Mouse (Mus musculus): ENCODE data around the gene E030030I06Rik. TPM values are rescaled to one million over a fixed set of nuclear protein-coding genes. Genes with fewer than 3 reads are reported as not detected.
A peak's percentile ranks its signal among the peaks of the same experiment; 100 is the strongest.
"Not testable (repeated sequence)": the region's sequence is repeated elsewhere in the genome, so short reads cannot be mapped to it uniquely, and the experiment has no call there.

E030030I06Rik gene
- polyA plus RNA-seq, 1 experiment from 2014 or later, result 9.0 TPM

- peaks cover 15% of the 10 kb centered on the region for H3K4me1 ChIP-seq (ENCODE audit: control insufficient read depth, insufficient read depth, low read length)
- H3K9ac ChIP-seq (ENCODE audit: low read length); ATAC-seq (replicated peaks; ENCODE audit: extremely low read depth, insufficient read depth, low FRiP score); H3K36me3 ChIP-seq (ENCODE audit: control insufficient read depth, insufficient read depth); H3K9me3 ChIP-seq (replicated peaks; ENCODE audit: control insufficient read depth, low read length); H3K27ac ChIP-seq (ENCODE audit: low read length): not testable (repeated sequence)
- peak overlapping the region; percentile 62 for H3K4me2 ChIP-seq (ENCODE audit: low read depth, low read length)
- under 1% methylated on average over 38 of the region's 38 CpGs for WGBS
- H3K4me3 ChIP-seq (ENCODE audit: low read length), result peak overlapping the region; percentile 40
- peaks cover 43% of the 10 kb centered on the region for H3K27me3 ChIP-seq (ENCODE audit: control insufficient read depth, insufficient read depth, low read length)
These were observed 5.1 kb upstream of the E030030I06Rik start for GRCm38 (mm10) chr10:22154127-22154526.

GRCm38 (mm10) chr10:22153147-22153690 lies 4.1 kb upstream of the E030030I06Rik start:
- Histone ChIP-seq H3K27me3 (ENCODE audit: control insufficient read depth, insufficient read depth, low read length) (peaks cover 40% of the 10 kb centered on the region), H3K4me1 (ENCODE audit: control insufficient read depth, insufficient read depth, low read length) (peaks cover 13% of the 10 kb centered on the region)
- H3K9ac ChIP-seq (ENCODE audit: low read length); H3K4me2 ChIP-seq (ENCODE audit: low read depth, low read length); H3K27ac ChIP-seq (ENCODE audit: low read length); H3K9me3 ChIP-seq (replicated peaks; ENCODE audit: control insufficient read depth, low read length); ATAC-seq (replicated peaks; ENCODE audit: extremely low read depth, insufficient read depth, low FRiP score); H3K36me3 ChIP-seq (ENCODE audit: control insufficient read depth, insufficient read depth); H3K4me3 ChIP-seq (ENCODE audit: low read length): not testable (repeated sequence)
- 8% methylated on average over 6 of the region's 7 CpGs for WGBS

- H3K9me3 ChIP-seq (replicated peaks; ENCODE audit: control insufficient read depth, low read length); H3K4me3 ChIP-seq (ENCODE audit: low read length); H3K27ac ChIP-seq (ENCODE audit: low read length); ATAC-seq (replicated peaks; ENCODE audit: extremely low read depth, insufficient read depth, low FRiP score); H3K4me2 ChIP-seq (ENCODE audit: low read depth, low read length); H3K36me3 ChIP-seq (ENCODE audit: control insufficient read depth, insufficient read depth); H3K9ac ChIP-seq (ENCODE audit: low read length): not testable (repeated sequence)
- 8% methylated on average over 11 of the region's 11 CpGs for WGBS
- H3K27me3 ChIP-seq (ENCODE audit: control insufficient read depth, insufficient read depth, low read length), result peaks cover 38% of the 10 kb centered on the region
- peaks cover 13% of the 10 kb centered on the region for H3K4me1 ChIP-seq (ENCODE audit: control insufficient read depth, insufficient read depth, low read length)
These were observed 3.0 kb upstream of the E030030I06Rik start for GRCm38 (mm10) chr10:22151863-22152640.

- ATAC-seq (replicated peaks; ENCODE audit: extremely low read depth, insufficient read depth, low FRiP score); H3K9ac ChIP-seq (ENCODE audit: low read length); H3K27ac ChIP-seq (ENCODE audit: low read length); H3K36me3 ChIP-seq (ENCODE audit: control insufficient read depth, insufficient read depth); H3K9me3 ChIP-seq (replicated peaks; ENCODE audit: control insufficient read depth, low read length): not testable (repeated sequence)
- Histone ChIP-seq H3K4me3 (ENCODE audit: low read length) (peak overlapping the region; percentile 76), H3K4me1 (ENCODE audit: control insufficient read depth, insufficient read depth, low read length) (peaks cover 13% of the 10 kb centered on the region), H3K4me2 (ENCODE audit: low read depth, low read length) (peak overlapping the region; percentile 99), H3K27me3 (ENCODE audit: control insufficient read depth, insufficient read depth, low read length) (peaks cover 30% of the 10 kb centered on the region)
- WGBS, result 2% methylated on average over 54 of the region's 55 CpGs
These were observed 2.2 kb upstream of the E030030I06Rik start for GRCm38 (mm10) chr10:22151056-22151862.

- H3K4me2 ChIP-seq (ENCODE audit: low read depth, low read length), result peak overlapping the region; percentile 99
- H3K9ac ChIP-seq (ENCODE audit: low read length), result peak overlapping the region; percentile 29; the same call in 1 of the 2 replicates
- no peak for ATAC-seq (replicated peaks; ENCODE audit: extremely low read depth, insufficient read depth, low FRiP score)
- H3K4me3 ChIP-seq (ENCODE audit: low read length), result peak overlapping the region; percentile 76
- H3K9me3 ChIP-seq (replicated peaks; ENCODE audit: control insufficient read depth, low read length), result no peaks in the 10 kb centered on the region
- no peak overlapping the region for H3K27ac ChIP-seq (ENCODE audit: low read length)
- H3K36me3 ChIP-seq (ENCODE audit: control insufficient read depth, insufficient read depth), result no peaks in the 10 kb centered on the region
- under 1% methylated on average over 27 of the region's 27 CpGs for WGBS
- H3K27me3 ChIP-seq (ENCODE audit: control insufficient read depth, insufficient read depth, low read length), result peaks cover 24% of the 10 kb centered on the region
- H3K4me1 ChIP-seq (ENCODE audit: control insufficient read depth, insufficient read depth, low read length), result peaks cover 13% of the 10 kb centered on the region
These were observed 1.5 kb upstream of the E030030I06Rik start for GRCm38 (mm10) chr10:22150593-22150992.

GRCm38 (mm10) chr10:22149691-22150465 lies 808 bp upstream of the E030030I06Rik start:
- H3K4me1 ChIP-seq (ENCODE audit: control insufficient read depth, insufficient read depth, low read length), result peaks cover 13% of the 10 kb centered on the region
- peaks cover 18% of the 10 kb centered on the region for H3K27me3 ChIP-seq (ENCODE audit: control insufficient read depth, insufficient read depth, low read length)
- H3K4me2 ChIP-seq (ENCODE audit: low read depth, low read length), result peak overlapping the region; percentile 99
- H3K9ac ChIP-seq (ENCODE audit: low read length), result peak overlapping the region; percentile 81
- no peaks in the 10 kb centered on the region for H3K9me3 ChIP-seq (replicated peaks; ENCODE audit: control insufficient read depth, low read length)
- no peak overlapping the region for H3K27ac ChIP-seq (ENCODE audit: low read length)
- WGBS, result under 1% methylated on average over 50 of the region's 50 CpGs
- H3K4me3 ChIP-seq (ENCODE audit: low read length), result peak overlapping the region; percentile 76
- H3K36me3 ChIP-seq (ENCODE audit: control insufficient read depth, insufficient read depth), result no peaks in the 10 kb centered on the region
- no peak for ATAC-seq (replicated peaks; ENCODE audit: extremely low read depth, insufficient read depth, low FRiP score)

- H3K36me3 ChIP-seq (ENCODE audit: control insufficient read depth, insufficient read depth), result no peaks in the 10 kb centered on the region
- H3K27me3 ChIP-seq (ENCODE audit: control insufficient read depth, insufficient read depth, low read length), result peaks cover 18% of the 10 kb centered on the region
- peaks cover 11% of the 10 kb centered on the region for H3K4me1 ChIP-seq (ENCODE audit: control insufficient read depth, insufficient read depth, low read length)
- peak; percentile 85 for ATAC-seq (replicated peaks; ENCODE audit: extremely low read depth, insufficient read depth, low FRiP score)
- no peaks in the 10 kb centered on the region for H3K9me3 ChIP-seq (replicated peaks; ENCODE audit: control insufficient read depth, low read length)
- under 1% methylated on average over 50 of the region's 50 CpGs for WGBS
- H3K4me3 ChIP-seq (ENCODE audit: low read length), result peak overlapping the region; percentile 76
- 0 out of 2 replicates have a peak overlapping the region, but pooled peaks have one; percentile 36 for H3K27ac ChIP-seq (ENCODE audit: low read length)
- H3K9ac ChIP-seq (ENCODE audit: low read length), result peak overlapping the region; percentile 81
- peak overlapping the region; percentile 99 for H3K4me2 ChIP-seq (ENCODE audit: low read depth, low read length)
These were observed 513 bp downstream of the E030030I06Rik start for GRCm38 (mm10) chr10:22148441-22149072.

GRCm38 (mm10) chr10:22142926-22143325 lies 6.1 kb downstream of the E030030I06Rik start:
- H3K4me1 ChIP-seq (ENCODE audit: control insufficient read depth, insufficient read depth, low read length), result no peaks in the 10 kb centered on the region
- H3K4me2 ChIP-seq (ENCODE audit: low read depth, low read length), result no peak overlapping the region
- H3K9me3 ChIP-seq (replicated peaks; ENCODE audit: control insufficient read depth, low read length), result no peaks in the 10 kb centered on the region
- 72% methylated on average over 5 of the region's 5 CpGs for WGBS
- no peaks in the 10 kb centered on the region for H3K36me3 ChIP-seq (ENCODE audit: control insufficient read depth, insufficient read depth)
- no peak overlapping the region for H3K27ac ChIP-seq (ENCODE audit: low read length)
- H3K27me3 ChIP-seq (ENCODE audit: control insufficient read depth, insufficient read depth, low read length), result no peaks in the 10 kb centered on the region
- no peak overlapping the region for H3K4me3 ChIP-seq (ENCODE audit: low read length)
- no peak overlapping the region for H3K9ac ChIP-seq (ENCODE audit: low read length)
- no peak for ATAC-seq (replicated peaks; ENCODE audit: extremely low read depth, insufficient read depth, low FRiP score)

All from heart, embryonic 16.5 days (tissue).